Mouse (Mus musculus) E14TG2a.4 (cell line): ENCODE measurements around the gene Kiss1r.

Source experiments
- CTCF ChIP-seq: conservative IDR thresholded peaks from 2 replicates; pipeline ENCODE4 v1.5.1; 2014; ENCODE audit warnings: low read length
- NANOG ChIP-seq: IDR thresholded peaks from 2 replicates; pipeline ENCODE4 v1.6.1; 2014; ENCODE audit warnings: borderline replicate concordance, low read length, mixed read lengths

DNA sequence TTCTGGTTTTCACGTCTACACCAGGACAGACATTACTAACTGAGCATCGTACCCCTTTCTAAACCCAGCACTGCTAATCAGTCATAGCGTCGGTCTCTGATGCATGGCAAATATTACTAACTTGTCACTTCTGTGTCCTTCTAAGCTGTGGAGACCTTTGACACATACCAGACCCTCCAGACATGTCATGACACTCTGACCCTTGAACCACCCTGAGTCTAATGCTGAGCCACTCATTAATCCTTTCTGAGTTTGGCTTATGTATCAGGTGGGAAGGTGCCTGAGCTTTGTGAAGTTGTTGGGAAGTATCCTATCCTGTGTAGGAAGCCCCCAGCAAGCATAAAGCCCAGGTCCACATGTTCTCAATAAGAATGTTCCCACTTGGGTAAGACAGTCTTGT is 33.1 kb downstream of the Kiss1r start:
- TF ChIP-seq CTCF = no peak
- no peak for TF ChIP-seq NANOG
